8 mouse cellular contexts compared by ENCODE assay signal in the genomic region with DNA sequence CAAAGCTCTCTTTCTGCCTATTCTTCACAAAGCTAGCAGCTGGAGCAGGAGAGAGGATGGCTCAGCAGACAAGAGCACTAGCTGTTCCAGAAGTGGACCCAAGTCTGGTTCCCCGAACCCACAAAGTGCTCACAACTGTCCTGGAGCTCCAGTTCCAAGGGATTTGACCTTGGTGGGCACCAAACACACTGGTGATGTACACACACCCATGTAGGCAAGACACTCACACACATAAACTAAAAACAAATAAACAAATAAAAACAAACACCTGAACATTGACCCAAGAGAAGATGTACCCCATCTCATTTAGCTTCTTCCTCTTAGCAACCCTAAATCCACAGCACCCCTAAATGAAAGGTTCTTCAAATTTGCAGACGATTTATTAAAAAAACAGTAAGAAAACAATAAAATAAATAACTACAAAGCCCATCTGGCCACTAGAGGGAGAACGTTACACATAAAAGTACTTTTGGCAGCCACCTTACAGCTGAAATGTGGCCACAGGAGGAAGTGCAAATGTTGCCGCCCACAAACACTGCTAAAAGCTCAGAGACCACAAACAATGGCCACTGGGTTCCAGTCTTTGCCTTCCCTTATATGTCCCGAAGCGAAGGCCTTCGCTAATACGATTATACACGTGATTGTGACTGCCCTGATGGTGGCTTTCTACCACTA. TPM values are rescaled to one million over a fixed set of nuclear protein-coding genes. Genes with fewer than 3 reads are reported as not detected.
DNase-seq lines count a peak whose midpoint lies in the region; ATAC-seq and TF ChIP-seq lines count a peak whose summit lies in the region.

No protein-coding gene starts in this region.

- TF ChIP-seq CTCF in hindbrain, postnatal 0 days (IDR thresholded peaks at IDR 0.05; ENCODE audit: low read depth) = peak; percentile 89

- 14% methylated on average over 9 of the region's 9 CpGs for WGBS in hindbrain, postnatal 0 days

- peak; percentile 87 for ATAC-seq in hindbrain, postnatal 0 days

- no peak overlapping the region for H3K4me3 ChIP-seq in hindbrain, postnatal 0 days (ENCODE audit: low read length)
- H3K4me3 ChIP-seq in megakaryocyte, embryonic 14.5 days (replicated peaks) = peak overlapping the region; percentile 84

- H3K9me3 ChIP-seq in hindbrain, postnatal 0 days (ENCODE audit: low read length) = no peaks in the 10 kb centered on the region
- no peaks in the 10 kb centered on the region for H3K9me3 ChIP-seq in megakaryocyte, embryonic 14.5 days

- H3K9ac ChIP-seq in hindbrain, postnatal 0 days (replicated peaks; ENCODE audit: low read length) = no peak overlapping the region

- DNase-seq in MN1 (ENCODE audit: low spot score) = peak; percentile 81
- DNase-seq in cerebellum, adult 9-11 months = peak; percentile 36
- DNase-seq in gastrocnemius, adult 8-10 months (ENCODE audit: low spot score in 2 of 2) = peak; percentile 34 to 46
- peak; percentile 94 for DNase-seq in hindbrain, postnatal 0 days (ENCODE audit: low spot score)
- DNase-seq in left cerebral cortex, adult 11 months (ENCODE audit: low spot score) = peak; percentile 52
- DNase-seq in right cerebral cortex, adult 18-20 months = peak; percentile 29
- peak; percentile 35 for DNase-seq in urinary bladder, postnatal 25 days (ENCODE audit: low spot score)

- H3K27me3 ChIP-seq in hindbrain, postnatal 0 days (ENCODE audit: insufficient read depth, low read length) = no peaks in the 10 kb centered on the region
- H3K27me3 ChIP-seq in megakaryocyte, embryonic 14.5 days (replicated peaks) = peaks cover 4% of the 10 kb centered on the region

- no peak overlapping the region for H3K27ac ChIP-seq in hindbrain, postnatal 0 days

- H3K4me2 ChIP-seq in hindbrain, postnatal 0 days (ENCODE audit: low read depth, low read length) = peak overlapping the region; percentile 21; the same call in 1 of the 2 replicates

- H3K36me3 ChIP-seq in hindbrain, postnatal 0 days (ENCODE audit: insufficient read depth, low read length) = no peaks in the 10 kb centered on the region
- H3K36me3 ChIP-seq in megakaryocyte, embryonic 14.5 days (replicated peaks; ENCODE audit: low read length) = no peaks in the 10 kb centered on the region

- H3K4me1 ChIP-seq in hindbrain, postnatal 0 days (ENCODE audit: insufficient read depth, low read length) = no peaks in the 10 kb centered on the region
- H3K4me1 ChIP-seq in megakaryocyte, embryonic 14.5 days = peaks cover 20% of the 10 kb centered on the region

RNA-seq across cellular contexts. Expression of a gene that starts 33.5 kb away (rescaled TPM):
- 1 to 10 TPM; 4.5 to 5.2 (median 4.7) TPM for total RNA-seq in gastrocnemius, adult 8-10 months (2022)
- total RNA-seq in hindbrain, postnatal 0 days (2014; rRNA removed) = 2.0 TPM in 2 replicates
- 1.8 and 2.6 TPM in 2 replicates for polyA plus RNA-seq in hindbrain, postnatal 0 days (2015; fragmentation: Nextera tagmentation; extraction: Ambion mirVana)
- 0.51 TPM in 1 of 2 replicates, not detected in the other for polyA plus RNA-seq in megakaryocyte, embryonic 14.5 days (2012; ENCODE audit: insufficient read depth, low replicate concordance)

Comparison
In these comparisons a context has a peak if more than half of its experiments do, and no peak if none do; other contexts are left out.
1. DNase-seq: peak in every context shown above with its lines; median percentile 94 in hindbrain, postnatal 0 days; 81 in MN1; 52 in left cerebral cortex, adult 11 months; 40 in gastrocnemius, adult 8-10 months; 36 in cerebellum, adult 9-11 months; 35 in urinary bladder, postnatal 25 days; 29 in right cerebral cortex, adult 18-20 months.